Mouse (Mus musculus) inflammation-experienced regulatory T-cells (primary cell): ENCODE data around the gene Uvrag. TPM values are rescaled to one million over a fixed set of nuclear protein-coding genes. Genes with fewer than 3 reads are reported as not detected.

Experiments
- polyA plus RNA-seq, 2 experiments: library from polyadenylated mRNA; unstranded; fragments of 100-300 nt; shearing (Covaris generic); gene quantifications; one replicate each; pipeline ENCODE4 v1.2.1; 2017

The Uvrag gene
- 10 to 100 TPM; 49.6 to 59.3 TPM for polyA plus RNA-seq

DNA sequence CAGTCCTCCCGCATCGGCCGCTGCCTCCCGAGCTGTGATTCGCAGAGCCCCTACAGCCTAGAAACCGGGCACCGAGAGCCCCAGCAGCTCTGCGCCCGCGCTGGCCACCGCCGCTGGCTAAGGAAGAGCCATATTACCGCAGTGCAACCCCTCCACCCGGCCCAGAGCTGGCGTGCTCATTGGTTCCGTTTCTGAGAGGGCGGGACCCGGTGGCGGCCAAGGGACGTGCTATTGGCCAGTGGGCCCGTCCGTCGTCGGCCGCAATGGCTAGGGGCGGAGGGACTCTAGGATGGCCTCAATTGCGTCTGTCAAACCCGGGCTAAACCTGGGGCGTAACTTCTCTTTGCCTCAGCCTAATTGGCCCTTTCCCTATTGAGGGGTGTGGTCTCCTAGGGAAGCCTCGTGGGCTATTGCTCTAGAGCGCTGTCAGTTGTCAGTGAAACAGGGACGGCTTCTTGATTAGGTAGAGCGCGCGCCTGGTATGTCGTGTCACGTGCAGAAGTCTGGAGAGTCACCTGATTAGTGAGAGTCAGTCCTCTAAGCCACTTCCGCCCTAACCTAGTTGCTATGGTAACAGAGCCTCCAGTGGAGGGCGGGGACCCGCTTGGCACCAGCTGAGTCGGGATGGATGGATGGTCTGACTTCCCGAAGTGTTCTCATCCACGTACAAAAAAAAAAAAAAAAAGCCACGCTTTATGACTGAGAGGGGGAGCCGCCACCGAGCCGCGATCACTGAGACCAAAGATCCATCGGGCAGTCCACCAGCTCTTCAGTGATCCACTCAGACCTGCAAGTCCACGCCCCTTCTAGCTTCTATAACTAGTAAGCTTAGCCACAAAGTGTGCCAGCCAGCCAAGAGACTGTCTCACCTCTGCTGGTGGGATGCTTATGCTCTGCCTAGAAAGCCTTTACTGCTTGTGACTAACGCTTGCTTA is at the start of gene Uvrag:
Gene Uvrag, minus strand, starts transcription at position 158 of the 935 bp plus-strand sequence.

DNA sequence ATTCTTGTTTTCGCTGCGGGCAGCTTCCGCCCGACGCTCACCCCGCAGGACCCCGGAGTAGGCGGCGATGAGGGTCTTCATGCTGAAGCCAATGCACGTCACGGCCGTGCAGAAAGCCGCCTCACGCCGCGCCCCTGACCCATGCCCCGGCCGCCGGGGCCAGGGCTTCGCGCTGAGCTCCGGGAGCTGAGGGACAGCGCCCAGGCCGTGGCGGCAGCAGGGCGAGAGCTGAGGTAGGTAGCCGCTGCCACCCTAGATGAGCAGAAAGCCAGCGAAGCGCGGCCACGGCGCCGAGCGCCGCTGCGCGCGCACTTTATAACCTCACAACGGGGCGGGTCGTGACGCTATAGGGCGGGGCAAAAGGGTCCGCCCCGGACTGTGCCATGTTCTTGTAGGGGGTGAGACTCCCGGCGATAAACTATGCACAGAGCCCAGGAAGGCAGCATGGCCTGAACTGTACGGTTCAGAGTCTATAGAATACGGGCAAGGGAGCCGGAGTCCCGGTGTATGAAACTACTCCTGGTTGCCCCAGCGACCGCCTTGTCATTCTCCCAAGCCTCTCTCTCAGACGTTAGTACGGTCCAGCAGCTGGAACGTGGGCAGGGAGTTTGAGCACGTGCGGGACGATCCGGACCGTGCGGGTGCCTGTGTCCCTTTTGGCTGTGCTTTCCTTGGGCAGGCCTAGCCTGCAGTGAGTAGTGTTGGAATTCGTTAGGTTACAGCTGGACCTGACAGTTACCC is 41.7 kb upstream of the Uvrag start, which contains the start of gene Dgat2:
Gene Dgat2, minus strand, starts transcription at position 288 of the 741 bp plus-strand sequence.

Other genes starting within 250 kb of the Uvrag start
- 10 to 100 TPM in 1 of 2 experiments, 1 to 10 TPM in 1; 6.0 to 11.8 TPM for gene Dgat2, start 41.6 kb upstream of the Uvrag start, polyA plus RNA-seq
- under 1 TPM; 0.94 to 0.99 TPM for gene Mogat2, start 97.5 kb upstream of the Uvrag start, polyA plus RNA-seq
- gene Map6, start 126.3 kb upstream of the Uvrag start, polyA plus RNA-seq, result 10 to 100 TPM; 28.9 to 33.9 TPM
- gene Serpinh1, start 212.1 kb upstream of the Uvrag start, polyA plus RNA-seq, result 1 to 10 TPM in 1 of 2 experiments, under 1 TPM in 1; 0.17 to 2.2 TPM
- 10 to 100 TPM; 16.1 to 26.4 TPM for gene Gdpd5, start 240.3 kb upstream of the Uvrag start, polyA plus RNA-seq